Mouse (Mus musculus) layer of hippocampus, adult 9-10 months (tissue): ENCODE results near the gene Rccd1.

Experiments used
- DNase-seq: peaks from one replicate; pipeline ENCODE4 v3.0.0; 2022; ENCODE audit warnings: low spot score

Gene Rccd1

DNA sequence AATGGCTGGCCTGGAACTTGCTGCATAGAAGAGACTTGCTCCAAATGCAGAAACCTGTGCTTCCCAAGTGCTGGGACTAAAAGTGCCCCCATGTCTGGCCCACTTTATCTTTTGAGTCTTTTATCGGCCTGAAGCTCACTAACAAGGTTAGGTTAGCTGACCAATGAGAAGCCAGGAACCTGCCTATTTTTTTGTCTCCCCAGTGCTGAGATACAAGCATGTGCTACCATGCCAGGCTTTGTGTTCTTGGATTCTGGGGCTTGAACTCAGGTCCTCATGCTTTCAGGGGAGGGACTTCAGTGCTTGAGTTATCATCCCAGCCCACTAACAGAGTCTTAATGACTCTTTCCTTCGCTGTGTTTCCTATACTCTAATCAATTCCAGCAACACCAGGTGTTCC is 66.5 kb downstream of the Rccd1 start:
- no peak for DNase-seq

DNA sequence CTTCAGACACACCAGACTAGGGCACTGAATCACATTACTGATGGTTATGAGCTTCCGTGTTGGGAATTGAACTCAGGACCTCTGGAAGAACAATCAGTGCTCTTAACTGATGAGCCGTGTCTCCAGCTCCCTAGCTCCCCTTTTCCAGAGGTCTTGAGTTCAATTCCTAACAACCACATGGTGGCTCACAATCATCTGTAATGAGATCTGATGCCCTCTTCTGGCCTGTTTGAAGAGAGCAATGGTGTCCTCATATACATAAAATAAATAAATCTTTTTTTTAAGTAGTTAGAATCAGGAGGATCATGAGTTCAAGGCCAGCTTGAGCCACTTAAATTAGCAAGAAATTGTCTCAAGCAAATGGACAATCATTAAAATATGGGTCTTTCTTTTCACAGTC is 68.3 kb downstream of the Rccd1 start:
- DNase-seq, result no peak

DNA sequence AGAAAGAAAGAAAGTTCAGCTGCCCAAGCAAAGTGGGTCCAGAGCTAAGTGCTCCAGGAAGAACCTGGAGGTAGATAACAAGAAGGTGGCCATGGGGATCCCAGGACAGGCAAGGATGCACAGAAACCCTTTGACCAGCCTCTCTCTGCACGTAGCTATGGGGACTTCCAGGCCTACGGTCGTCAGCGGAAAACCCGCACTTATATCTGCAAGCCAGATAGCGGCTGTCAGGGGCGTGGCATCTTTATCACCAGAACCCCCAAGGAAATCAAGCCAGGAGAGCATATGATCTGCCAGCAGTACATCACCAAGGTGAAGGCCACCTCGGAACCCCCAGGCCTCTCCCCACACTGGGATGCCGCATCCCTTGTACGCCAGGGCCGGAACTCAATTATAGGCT is 71.4 kb downstream of the Rccd1 start:
- DNase-seq, result no peak

- DNase-seq, result no peak
Measured at GRCm38 (mm10) chr7:80252437-80252836, 71.8 kb downstream of the Rccd1 start.

- no peak for DNase-seq
Measured at GRCm38 (mm10) chr7:80246859-80247258, 77.4 kb downstream of the Rccd1 start.

DNA sequence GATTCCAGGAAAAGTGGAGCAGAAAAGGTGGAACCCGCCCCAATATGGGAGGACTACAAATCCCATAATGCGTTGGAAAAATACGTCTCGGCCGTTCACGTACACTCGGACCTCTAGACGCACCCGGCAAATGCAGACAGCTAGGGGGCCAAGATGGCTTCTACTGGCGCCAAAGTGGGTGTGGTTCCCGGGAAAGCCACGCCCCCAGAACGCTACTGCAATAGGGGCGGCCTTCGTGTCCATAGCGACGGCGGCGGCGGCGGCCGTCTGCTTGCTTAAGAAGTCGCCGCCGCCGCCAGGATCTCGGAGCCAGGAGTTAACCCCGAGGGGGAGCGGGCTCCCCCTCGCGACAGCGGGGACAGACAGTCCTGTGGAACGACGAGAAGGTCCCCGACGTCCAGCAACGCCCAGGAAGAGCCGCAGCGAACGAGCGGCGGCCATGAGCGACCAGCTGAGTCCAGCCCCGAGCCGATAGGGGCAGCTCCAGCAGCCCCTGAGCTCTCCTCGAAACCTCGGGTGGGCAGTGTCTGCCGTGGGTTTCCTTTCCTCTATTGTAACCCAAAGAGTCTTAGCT is 78.0 kb downstream of the Rccd1 start, which contains the start of gene Ttll13:
Ttll13 (plus strand) TSS at position 229 of the 574 bp plus-strand sequence.
- DNase-seq, result peak; percentile 91

- DNase-seq, result no peak
Measured at GRCm38 (mm10) chr7:80244851-80245250, 79.4 kb downstream of the Rccd1 start.
